Mouse (Mus musculus): ENCODE data around the gene Lrp6. TPM values are rescaled to one million over a fixed set of nuclear protein-coding genes. Genes with fewer than 3 reads are reported as not detected.

Gene Lrp6
- polyA plus RNA-seq, 1 experiment from 2014 or later = 22.5 TPM

DNA sequence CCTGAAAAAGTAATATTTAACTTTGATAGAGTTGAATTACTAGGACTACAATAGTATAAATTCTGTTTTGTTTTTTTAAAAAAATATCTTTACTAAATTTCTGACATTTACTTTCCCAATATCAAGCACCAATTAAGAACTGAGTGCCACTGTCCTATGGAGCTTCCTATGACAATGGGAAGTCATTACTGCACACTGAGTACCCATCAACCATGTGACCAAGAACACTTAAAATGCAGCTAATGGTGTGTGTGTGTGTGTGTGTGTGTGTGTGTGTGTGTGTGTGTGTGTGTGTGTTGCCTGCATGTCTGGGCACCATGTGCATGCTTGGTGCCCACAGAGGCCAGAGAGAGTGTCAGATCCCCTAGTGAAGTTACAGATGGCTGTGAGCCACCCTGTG is 23.2 kb downstream of the Lrp6 start:
- peaks cover 8% of the 10 kb centered on the region; the same call in 1 of the 2 replicates for H3K36me3 ChIP-seq (ENCODE audit: poor library complexity, severe bottlenecking)
- H3K9ac ChIP-seq = no peak overlapping the region
- H3K4me1 ChIP-seq = peaks cover 22% of the 10 kb centered on the region
- H3K4me3 ChIP-seq = no peak overlapping the region
- ATAC-seq = 0 out of 2 replicates have a peak, but pooled peaks have one; percentile 45
- no peaks in the 10 kb centered on the region for H3K27me3 ChIP-seq
- no peak overlapping the region for H3K27ac ChIP-seq
- H3K9me3 ChIP-seq (replicated peaks) = no peaks in the 10 kb centered on the region
- no peak overlapping the region for H3K4me2 ChIP-seq

DNA sequence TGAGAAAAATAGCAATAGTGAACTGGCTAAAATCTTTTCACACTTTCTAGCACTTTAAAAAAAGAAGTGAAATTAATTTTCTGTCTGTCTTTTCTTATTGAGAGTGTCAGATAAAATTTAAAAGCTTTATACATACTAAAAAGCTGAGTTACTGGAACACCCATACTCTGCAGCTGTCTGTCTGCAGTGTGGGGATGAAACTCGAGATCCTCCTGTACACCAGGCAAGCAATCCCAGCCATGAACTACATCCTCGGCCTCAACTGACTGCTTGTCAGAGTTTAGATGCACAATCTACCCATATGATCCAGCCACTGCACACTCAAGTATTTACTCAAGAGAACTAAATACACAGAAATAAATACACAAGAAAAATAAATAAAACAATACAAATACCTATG is 24.4 kb downstream of the Lrp6 start:
- Histone ChIP-seq H3K9ac (no peak overlapping the region), H3K9me3 (replicated peaks) (no peaks in the 10 kb centered on the region), H3K27me3 (no peaks in the 10 kb centered on the region), H3K4me1 (peaks cover 32% of the 10 kb centered on the region), H3K4me3 (no peak overlapping the region), H3K36me3 (ENCODE audit: poor library complexity, severe bottlenecking) (peaks cover 8% of the 10 kb centered on the region; the same call in 1 of the 2 replicates), H3K4me2 (no peak overlapping the region), H3K27ac (no peak overlapping the region)
- WGBS = 95% methylated on average over 2 of the region's 2 CpGs
- ATAC-seq = no peak

DNA sequence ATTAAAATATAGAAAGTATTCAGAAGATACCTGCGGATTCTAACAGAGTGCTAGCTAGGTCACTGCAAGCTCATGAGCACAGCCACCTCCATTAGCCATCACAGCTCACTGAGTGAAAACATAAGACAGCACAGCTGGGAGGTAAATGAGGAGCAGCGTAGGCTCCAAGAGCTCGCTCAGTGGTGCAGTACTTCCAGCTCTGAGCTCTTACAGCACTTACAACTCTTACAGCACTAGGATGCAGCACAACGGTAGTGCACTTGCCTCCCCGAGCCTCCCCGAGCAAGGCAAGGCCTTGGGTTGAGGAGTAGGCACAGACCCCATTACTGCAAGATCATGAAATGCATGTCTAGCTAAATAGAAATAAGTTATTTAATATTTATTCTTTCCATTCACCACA is 26.6 kb downstream of the Lrp6 start:
- H3K36me3 ChIP-seq (ENCODE audit: poor library complexity, severe bottlenecking) = peaks cover 8% of the 10 kb centered on the region; the same call in 1 of the 2 replicates
- H3K9ac ChIP-seq = no peak overlapping the region
- no peak overlapping the region for H3K4me3 ChIP-seq
- no peaks in the 10 kb centered on the region for H3K27me3 ChIP-seq
- ATAC-seq = no peak
- peaks cover 34% of the 10 kb centered on the region for H3K4me1 ChIP-seq
- WGBS = 82% methylated on average over 6 of the region's 6 CpGs
- no peaks in the 10 kb centered on the region for H3K9me3 ChIP-seq (replicated peaks)
- H3K4me2 ChIP-seq = no peak overlapping the region
- no peak overlapping the region for H3K27ac ChIP-seq

DNA sequence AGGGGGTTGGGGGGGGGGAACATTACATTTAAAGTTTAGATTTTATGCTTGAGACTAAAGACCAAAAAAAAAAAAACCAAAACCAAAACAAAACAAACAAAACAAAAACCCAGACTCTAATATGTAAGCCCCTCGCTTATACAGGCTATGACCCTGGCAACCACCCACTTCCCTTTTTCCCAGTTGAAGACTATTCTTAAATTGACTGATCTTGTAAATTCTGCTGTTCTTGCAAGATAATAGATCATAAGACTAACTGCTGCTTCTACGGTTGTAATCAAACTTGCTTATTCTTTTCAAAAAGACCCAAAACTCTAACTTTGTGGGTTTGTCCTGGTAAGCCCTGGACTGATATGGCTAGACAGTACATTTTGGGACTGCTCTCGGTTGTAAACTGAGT is 27.3 kb downstream of the Lrp6 start:
- H3K36me3 ChIP-seq (ENCODE audit: poor library complexity, severe bottlenecking) = peaks cover 8% of the 10 kb centered on the region; the same call in 1 of the 2 replicates
- H3K27me3 ChIP-seq = no peaks in the 10 kb centered on the region
- no peak overlapping the region for H3K27ac ChIP-seq
- no peaks in the 10 kb centered on the region for H3K9me3 ChIP-seq (replicated peaks)
- H3K9ac ChIP-seq = no peak overlapping the region
- WGBS = 91% methylated on average over 3 of the region's 3 CpGs
- ATAC-seq = no peak
- peaks cover 29% of the 10 kb centered on the region for H3K4me1 ChIP-seq
- H3K4me2 ChIP-seq = no peak overlapping the region
- no peak overlapping the region for H3K4me3 ChIP-seq

DNA sequence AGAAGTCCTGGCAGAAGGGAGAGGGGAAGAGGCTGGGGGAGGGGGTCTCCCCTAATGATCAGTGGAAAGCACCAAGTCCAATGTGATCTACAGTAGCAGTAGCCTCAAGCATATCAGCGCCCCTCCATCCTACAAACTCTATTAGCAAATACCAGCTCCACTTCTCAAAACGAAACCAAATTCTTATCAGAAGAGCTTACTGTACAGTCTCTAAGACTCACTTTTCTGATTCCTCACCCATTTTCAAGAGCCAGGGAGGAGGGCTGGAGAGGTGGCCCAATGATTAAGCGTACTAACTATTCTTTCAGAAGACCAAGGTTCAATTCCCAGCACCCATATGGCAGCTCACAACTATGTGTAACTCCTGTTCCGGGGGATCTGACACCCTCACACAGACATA is 28.0 kb downstream of the Lrp6 start:
- Histone ChIP-seq H3K9me3 (replicated peaks) (no peaks in the 10 kb centered on the region), H3K36me3 (ENCODE audit: poor library complexity, severe bottlenecking) (peaks cover 8% of the 10 kb centered on the region; the same call in 1 of the 2 replicates), H3K27ac (no peak overlapping the region), H3K9ac (no peak overlapping the region), H3K4me1 (peaks cover 26% of the 10 kb centered on the region), H3K4me3 (no peak overlapping the region), H3K27me3 (no peaks in the 10 kb centered on the region), H3K4me2 (no peak overlapping the region)
- WGBS = 95% methylated on average over 4 of the region's 4 CpGs
- ATAC-seq = no peak

DNA sequence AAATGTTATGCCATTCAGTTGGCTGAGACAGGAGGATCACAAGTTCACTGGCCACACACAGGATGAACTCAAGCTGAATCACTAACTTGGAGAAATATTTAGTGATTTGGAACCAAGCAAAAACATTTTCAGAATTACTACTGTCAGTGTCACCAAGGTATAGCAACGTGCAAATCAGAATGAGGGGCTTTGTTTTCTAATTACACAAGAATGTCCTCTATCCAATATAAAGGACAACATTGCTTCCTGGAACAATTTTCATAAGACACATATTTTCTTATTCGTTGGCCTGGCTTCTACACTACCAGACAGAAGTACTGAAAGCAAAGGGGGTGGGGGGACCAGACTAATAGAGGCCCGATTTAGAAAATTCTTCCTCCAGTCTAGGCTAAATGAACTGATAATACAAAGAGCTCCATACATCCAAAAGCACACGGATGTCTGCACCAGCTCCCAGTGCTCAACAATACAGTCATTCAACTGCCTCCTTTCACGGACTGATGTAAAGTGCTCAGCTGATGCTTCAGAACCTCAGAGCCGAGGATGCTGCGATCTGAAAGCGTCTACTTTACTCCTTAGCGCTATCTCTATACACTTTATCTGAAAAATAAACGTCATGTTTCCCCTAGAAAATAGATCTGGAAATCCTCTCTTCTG is 29.2 kb downstream of the Lrp6 start:
- H3K4me1 ChIP-seq = peaks cover 21% of the 10 kb centered on the region

DNA sequence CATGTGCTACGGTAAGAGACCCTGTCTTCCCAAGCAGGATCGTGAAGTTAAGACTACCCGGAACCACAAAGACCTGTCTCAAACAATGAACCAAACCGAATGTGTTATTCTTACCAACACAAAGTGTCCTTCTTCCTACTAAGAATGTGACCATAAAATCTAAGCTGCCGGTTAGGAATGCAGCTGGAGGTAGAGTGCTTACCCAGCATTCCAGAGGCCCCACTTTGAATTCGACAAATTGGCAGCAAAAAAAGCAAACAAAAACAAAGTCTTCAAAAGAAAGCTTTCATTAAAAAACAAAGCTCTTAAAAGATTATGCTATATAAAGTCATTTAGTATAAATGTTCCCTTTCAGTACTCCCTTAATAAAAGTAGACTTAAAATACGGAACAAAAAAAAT is 31.6 kb downstream of the Lrp6 start:
- no peaks in the 10 kb centered on the region for H3K27me3 ChIP-seq
- H3K9ac ChIP-seq = no peak overlapping the region
- 59% methylated on average over 7 of the region's 7 CpGs for WGBS
- no peak overlapping the region for H3K27ac ChIP-seq
- ATAC-seq = no peak
- H3K36me3 ChIP-seq (ENCODE audit: poor library complexity, severe bottlenecking) = peaks cover 10% of the 10 kb centered on the region
- peaks cover 20% of the 10 kb centered on the region for H3K4me1 ChIP-seq
- no peak overlapping the region for H3K4me2 ChIP-seq
- H3K9me3 ChIP-seq (replicated peaks) = 0 out of 2 replicates have a peak, but pooled peaks cover 3% of the 10 kb centered on the region
- no peak overlapping the region for H3K4me3 ChIP-seq

More for the DNA sequence above, 29.2 kb downstream of the Lrp6 start:
- H3K9me3 ChIP-seq (replicated peaks) = no peaks in the 10 kb centered on the region
- no peaks in the 10 kb centered on the region for H3K27me3 ChIP-seq
- WGBS = 22% methylated on average over 10 of the region's 10 CpGs
- H3K9ac ChIP-seq = 0 out of 2 replicates have a peak overlapping the region, but pooled peaks have one; percentile 12
- peak; percentile 69; the same call in 1 of the 2 replicates for ATAC-seq
- H3K4me2 ChIP-seq = peak overlapping the region; percentile 22; the same call in 1 of the 2 replicates
- H3K4me3 ChIP-seq = no peak overlapping the region
- peak overlapping the region; percentile 35; the same call in 1 of the 2 replicates for H3K27ac ChIP-seq
- H3K36me3 ChIP-seq (ENCODE audit: poor library complexity, severe bottlenecking) = peaks cover 11% of the 10 kb centered on the region; the same call in 1 of the 2 replicates

DNA sequence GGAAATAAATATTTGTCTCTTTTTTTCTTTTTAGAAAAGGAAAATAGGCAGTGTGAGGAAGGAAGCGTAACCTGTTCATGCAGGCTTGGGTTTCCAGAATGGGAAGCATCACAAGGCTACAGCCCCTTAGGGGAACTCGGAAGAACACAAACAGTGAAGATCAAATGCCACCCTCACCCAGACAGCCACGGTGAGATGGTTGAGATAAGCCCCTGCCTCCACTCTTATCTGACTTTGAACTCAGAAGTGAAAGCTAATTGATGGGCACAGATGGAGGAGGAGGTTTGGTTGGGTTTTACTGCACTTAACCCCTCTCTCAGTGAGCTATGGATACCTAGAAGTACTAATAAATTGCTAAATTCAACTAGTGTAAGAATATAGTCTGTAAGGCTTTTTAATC is 33.7 kb downstream of the Lrp6 start:
- H3K27ac ChIP-seq = no peak overlapping the region
- peaks cover 10% of the 10 kb centered on the region for H3K36me3 ChIP-seq (ENCODE audit: poor library complexity, severe bottlenecking)
- no peak overlapping the region for H3K9ac ChIP-seq
- no peak overlapping the region for H3K4me2 ChIP-seq
- H3K4me3 ChIP-seq = no peak overlapping the region
- 90% methylated on average over 3 of the region's 3 CpGs for WGBS
- H3K4me1 ChIP-seq = peaks cover 14% of the 10 kb centered on the region
- no peaks in the 10 kb centered on the region for H3K27me3 ChIP-seq
- H3K9me3 ChIP-seq (replicated peaks) = 0 out of 2 replicates have a peak, but pooled peaks cover 3% of the 10 kb centered on the region
- ATAC-seq = no peak

DNA sequence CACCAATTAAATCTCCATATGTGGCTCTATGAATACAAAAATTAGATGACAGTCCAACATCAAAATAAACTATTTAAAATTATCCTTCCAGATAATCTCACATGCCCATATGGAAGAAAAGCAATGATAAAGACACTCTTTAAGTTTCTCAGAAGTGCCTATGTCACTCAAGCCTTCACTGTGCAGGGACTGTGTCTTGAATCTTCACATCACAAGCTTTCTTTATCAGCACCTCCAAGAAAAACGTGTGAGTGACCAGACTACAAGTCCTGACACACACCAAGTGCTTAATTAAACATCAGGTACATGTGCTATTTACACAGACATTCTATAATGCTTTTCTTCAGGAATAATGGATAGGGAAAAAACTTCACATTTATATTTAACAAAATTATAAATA is 34.8 kb downstream of the Lrp6 start:
- peaks cover 16% of the 10 kb centered on the region for H3K4me1 ChIP-seq
- no peaks in the 10 kb centered on the region for H3K27me3 ChIP-seq
- no peak for ATAC-seq
- H3K9me3 ChIP-seq (replicated peaks) = 0 out of 2 replicates have a peak, but pooled peaks cover 3% of the 10 kb centered on the region
- no peak overlapping the region for H3K4me2 ChIP-seq
- H3K27ac ChIP-seq = no peak overlapping the region
- H3K36me3 ChIP-seq (ENCODE audit: poor library complexity, severe bottlenecking) = peaks cover 10% of the 10 kb centered on the region
- WGBS = 76% methylated on average over 1 of the region's 1 CpGs
- no peak overlapping the region for H3K4me3 ChIP-seq
- H3K9ac ChIP-seq = no peak overlapping the region

DNA sequence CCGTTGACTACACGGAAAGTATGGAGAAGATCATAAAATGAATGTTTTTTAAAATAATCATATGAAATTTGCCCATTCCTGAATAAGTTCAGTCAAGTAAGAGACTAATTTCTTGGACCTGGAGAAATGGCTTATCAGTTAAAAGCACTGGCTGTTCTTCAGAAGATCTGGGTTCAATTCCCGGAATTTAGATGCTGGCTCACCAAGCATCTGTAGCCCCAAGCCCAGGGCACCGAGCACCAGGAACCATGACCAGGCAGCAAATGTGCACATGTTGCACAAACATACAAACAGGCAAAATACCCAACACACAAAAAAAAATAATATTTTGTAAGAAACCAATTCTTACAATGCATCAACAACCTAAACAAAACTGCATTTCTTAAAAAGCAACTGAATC is 37.4 kb downstream of the Lrp6 start:
- H3K4me3 ChIP-seq = no peak overlapping the region
- no peak overlapping the region for H3K4me2 ChIP-seq
- H3K27me3 ChIP-seq = no peaks in the 10 kb centered on the region
- H3K9ac ChIP-seq = no peak overlapping the region
- H3K9me3 ChIP-seq (replicated peaks) = 0 out of 2 replicates have a peak, but pooled peaks cover 3% of the 10 kb centered on the region
- peaks cover 10% of the 10 kb centered on the region for H3K36me3 ChIP-seq (ENCODE audit: poor library complexity, severe bottlenecking)
- H3K27ac ChIP-seq = no peak overlapping the region
- peaks cover 16% of the 10 kb centered on the region for H3K4me1 ChIP-seq
- WGBS = 93% methylated on average over 4 of the region's 4 CpGs
- no peak for ATAC-seq

DNA sequence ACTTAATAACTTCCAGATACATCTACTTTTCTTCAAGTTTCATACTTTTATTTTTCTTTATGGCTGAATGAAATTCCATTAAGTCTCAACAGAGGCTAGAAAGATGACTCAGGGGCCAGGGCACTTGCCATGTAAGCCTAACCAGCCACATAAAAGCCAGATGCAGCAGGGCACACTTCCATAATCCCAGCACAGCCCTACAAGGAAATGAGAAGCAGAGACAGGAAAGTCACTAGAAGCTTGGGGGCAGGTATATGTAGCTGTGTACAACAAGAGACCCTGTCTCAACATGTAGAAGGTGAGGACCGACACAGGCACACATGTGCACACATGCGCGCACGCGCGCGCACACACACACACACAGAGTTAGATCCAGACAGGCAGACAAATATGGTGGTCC is 38.4 kb downstream of the Lrp6 start:
- no peak for ATAC-seq
- 97% methylated on average over 7 of the region's 7 CpGs for WGBS

DNA sequence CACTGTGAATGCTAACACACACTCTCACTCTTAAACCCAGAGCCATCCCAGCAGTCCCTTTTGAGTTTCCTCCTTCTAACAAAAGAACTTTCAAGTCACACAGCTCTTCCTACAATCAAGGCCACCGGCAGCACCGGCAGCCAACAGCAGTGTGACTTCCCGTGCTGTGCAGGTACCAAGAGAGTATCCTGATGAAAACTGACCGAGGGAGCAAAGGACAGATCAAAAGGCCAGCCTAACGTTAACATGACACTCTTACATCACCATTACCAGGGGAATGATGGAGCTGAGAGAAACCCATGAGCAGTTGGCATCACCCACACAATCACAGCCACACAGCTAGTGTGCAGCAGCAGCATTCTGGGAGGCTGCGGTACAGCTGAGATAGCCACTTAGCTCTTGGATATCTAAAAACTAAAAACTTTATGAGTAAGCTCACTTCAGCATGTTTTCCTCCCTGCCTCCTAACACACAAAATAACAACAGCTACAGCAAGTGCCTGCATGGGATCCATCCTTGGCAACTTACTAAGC is 39.1 kb downstream of the Lrp6 start:
- WGBS = 42% methylated on average over 6 of the region's 6 CpGs
- no peak overlapping the region for H3K4me3 ChIP-seq

More for the DNA sequence above, 38.4 kb downstream of the Lrp6 start:
- no peak overlapping the region for H3K4me2 ChIP-seq
- 0 out of 2 replicates have a peak, but pooled peaks cover 3% of the 10 kb centered on the region for H3K9me3 ChIP-seq (replicated peaks)
- H3K36me3 ChIP-seq (ENCODE audit: poor library complexity, severe bottlenecking) = peaks cover 10% of the 10 kb centered on the region
- H3K4me3 ChIP-seq = no peak overlapping the region
- no peak overlapping the region for H3K9ac ChIP-seq
- no peaks in the 10 kb centered on the region for H3K27me3 ChIP-seq
- H3K27ac ChIP-seq = no peak overlapping the region
- peaks cover 16% of the 10 kb centered on the region for H3K4me1 ChIP-seq

More for the DNA sequence above, 39.1 kb downstream of the Lrp6 start:
- 0 out of 2 replicates have a peak, but pooled peaks cover 3% of the 10 kb centered on the region for H3K9me3 ChIP-seq (replicated peaks)
- H3K27ac ChIP-seq = no peak overlapping the region
- peaks cover 7% of the 10 kb centered on the region for H3K36me3 ChIP-seq (ENCODE audit: poor library complexity, severe bottlenecking)
- H3K27me3 ChIP-seq = no peaks in the 10 kb centered on the region
- peaks cover 16% of the 10 kb centered on the region for H3K4me1 ChIP-seq
- no peak overlapping the region for H3K9ac ChIP-seq
- no peak overlapping the region for H3K4me2 ChIP-seq
- no peak for ATAC-seq
